Mouse (Mus musculus) mature B cell (primary cell): ENCODE data around the gene Srgn.
"Not testable (repeated sequence)": the region's sequence is repeated elsewhere in the genome, so short reads cannot be mapped to it uniquely, and the experiment has no call there.

Experiments used
- in situ Hi-C: fragments of 300-500 bp; cut with MboI; formaldehyde crosslinking; loops from 2 replicates; pipeline ENCODE4 v1.14.3; 2019

Srgn gene

DNA sequence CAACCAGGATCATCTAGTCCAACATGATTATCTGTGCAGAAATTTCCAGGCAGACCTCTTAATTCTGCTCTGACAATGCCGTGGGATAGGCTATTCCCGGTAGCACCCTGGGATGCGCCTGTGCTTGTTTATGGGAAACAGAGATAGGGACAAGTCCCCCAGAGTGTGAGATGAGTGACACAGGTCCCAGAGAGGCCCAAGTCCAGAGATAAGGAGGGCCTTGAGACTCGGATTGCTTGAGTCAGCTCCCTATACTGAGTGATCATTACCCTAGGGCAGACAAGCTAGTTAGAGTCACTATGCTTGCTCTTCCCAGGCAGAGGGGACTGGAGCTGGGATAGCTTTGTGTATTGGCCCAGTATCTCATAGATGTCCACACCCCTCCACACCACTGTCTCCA, 5.5 kb downstream of the Srgn start:
- in situ Hi-C loops, result no loop called here

DNA sequence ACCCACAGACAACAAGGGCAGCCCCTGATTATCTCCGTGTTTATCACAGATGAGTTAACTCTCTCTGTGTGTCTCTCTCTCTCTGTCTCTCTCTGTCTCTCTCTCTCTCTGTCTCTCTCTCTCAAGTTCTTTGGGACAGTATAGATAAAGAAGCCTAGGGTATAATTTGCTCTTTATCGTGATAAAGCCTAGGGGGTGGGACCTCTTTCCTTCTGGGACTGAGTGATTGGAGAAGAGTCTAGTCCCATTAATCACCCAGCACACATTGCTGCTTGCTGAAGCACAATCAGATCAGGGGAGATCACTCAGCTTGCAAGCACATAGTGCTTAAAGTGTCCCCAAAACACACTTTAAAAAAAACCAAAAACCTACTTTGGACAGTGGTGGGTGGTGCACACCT, 6.3 kb downstream of the Srgn start:
- in situ Hi-C loops, result no loop called here

DNA sequence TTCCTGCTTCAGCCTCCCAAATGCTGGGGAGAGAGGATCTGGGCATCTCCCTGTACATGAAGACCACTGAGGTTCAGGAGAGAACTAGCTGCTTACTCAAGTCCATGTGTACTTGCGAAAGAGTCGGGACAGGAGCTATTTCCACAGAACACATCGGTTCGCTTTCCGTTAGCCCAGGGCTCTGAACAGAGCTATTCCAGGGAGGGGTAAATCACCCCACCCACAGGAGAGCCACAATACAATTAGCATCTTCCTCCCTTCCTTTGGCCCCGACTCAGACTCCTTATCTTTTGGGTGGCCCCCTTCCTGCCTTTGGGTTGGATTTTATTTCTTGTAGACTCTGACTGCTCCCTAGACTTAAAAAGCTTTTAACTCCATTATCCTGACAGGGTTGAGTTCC, 9.7 kb downstream of the Srgn start:
- in situ Hi-C loops, result no loop called here

DNA sequence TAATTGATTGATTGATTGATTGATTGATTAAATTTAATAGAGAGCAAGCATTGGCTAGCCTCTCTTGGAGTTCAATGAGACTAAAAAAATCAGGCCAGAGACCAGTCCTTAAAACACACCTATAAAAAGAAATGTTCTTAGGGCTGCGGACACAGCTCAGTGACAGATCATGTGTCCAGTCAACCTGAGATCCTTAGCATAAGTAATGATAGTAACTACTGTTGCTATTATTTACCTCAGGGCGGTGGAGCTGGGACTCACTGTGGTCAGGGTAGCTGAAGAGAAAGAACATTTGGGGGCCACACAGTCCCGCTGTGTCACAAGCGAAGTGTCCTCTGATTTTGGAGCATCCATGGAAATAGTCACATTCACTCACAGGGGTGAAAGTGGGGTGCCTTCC, 14.4 kb downstream of the Srgn start:
- in situ Hi-C loops, result no loop called here

DNA sequence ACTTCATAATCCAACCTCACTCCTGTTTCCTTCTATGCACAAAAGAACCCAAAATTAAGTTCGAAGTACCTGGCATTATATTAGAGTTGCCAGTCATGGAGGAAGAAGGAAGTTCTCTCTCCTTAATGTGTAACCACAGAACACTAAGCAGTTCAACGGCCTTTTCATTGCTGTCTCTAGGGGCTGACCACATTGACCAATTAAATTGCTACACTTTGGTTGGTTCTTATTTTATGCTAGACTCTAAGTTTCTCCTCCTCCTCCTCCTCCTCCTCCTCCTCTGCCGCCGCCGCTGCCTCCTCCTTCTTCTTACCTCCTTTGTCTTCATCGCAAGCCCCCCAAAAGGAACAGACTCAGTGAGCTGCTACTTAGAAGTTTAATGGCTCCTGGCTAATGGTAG, 15.7 kb downstream of the Srgn start:
- in situ Hi-C loops, result no loop called here

DNA sequence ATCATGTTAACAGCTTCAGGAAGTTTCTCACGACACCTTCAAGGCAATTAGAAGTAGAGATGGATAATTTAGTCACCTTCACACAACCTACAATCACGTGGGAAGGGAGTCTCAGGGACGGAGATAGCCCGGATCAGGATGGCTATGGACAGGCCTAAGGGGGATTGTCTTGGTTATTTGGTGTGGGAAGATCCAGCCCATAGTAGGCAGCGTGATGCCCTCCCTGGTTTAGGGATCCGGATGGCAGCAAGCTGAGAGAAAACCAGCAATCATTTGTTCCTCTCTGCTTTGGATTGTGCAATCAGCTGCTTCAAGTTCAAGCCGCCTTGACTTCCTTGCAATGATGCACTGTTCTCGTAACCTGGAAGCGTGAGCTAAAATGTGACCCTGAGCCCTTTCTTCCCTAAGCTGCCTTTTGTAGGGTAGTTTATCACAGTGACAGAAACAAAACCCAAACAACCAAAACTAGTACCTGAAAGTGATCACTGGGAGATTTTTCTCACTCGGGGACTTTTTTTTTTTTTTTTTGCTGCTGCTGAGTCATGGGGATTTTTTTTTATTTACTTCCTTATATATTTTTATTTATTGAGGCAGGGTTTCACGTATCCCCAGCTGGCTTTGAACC, 18.1 kb downstream of the Srgn start:
- in situ Hi-C loops, result loop anchor here (5.0 kb wide), 1 partner anchor 33 kb away; no protein-coding TSS in a partner anchor

DNA sequence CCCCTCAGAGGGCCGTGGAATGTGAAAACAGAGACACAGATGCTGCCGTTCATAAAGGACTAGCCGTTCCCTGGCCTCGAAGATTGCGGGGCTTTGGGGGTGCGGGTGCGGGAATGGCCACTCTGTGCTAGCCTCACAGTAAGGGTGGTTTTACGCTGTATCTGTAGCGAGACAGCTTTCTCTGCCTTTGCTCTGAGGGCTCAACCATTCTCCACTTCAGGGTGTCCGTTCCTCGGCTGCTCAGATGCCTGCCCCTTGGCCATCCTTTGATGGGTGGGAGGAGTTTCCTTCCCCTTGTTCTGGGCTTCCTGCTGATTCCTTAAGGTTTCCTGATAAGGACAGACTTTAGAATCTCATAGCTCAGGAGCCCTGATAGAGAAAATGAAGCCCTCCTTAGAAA, 18.8 kb downstream of the Srgn start:
- in situ Hi-C loops, result loop anchor here (5.0 kb wide), 1 partner anchor 34 kb away; no protein-coding TSS in a partner anchor

DNA sequence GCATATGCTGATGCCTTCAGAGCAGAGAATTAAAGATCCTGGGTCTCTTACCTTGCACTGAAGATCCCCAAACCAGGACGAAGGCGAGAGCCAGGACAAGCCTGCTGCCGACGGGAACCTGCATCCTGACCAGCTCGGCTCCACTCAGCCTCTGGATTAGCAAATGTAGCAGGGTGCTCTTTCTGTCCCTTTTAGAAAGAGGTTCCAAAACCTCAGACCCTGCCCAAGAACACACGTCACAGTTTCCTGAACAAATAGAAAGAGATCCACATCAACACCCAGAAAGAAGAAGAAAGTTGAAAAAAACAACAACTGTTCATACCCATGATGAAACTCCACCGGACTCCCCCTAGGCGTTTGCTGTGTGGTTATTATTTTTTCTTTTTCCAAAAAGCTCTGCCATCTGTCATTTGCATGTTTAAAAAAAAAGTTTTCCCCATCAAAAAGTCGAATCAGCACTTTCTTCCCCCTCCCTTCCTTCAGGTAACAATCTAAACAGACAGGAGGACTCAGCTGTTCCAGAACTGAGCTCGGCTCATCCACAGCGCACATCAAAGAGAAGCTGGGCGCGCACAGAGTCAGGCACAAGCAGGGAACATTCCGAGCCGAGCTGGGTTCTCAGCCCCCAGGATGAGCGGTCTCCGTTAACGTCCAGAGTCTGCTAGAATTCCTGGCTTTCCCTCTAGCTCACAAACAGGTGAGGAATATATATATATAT, 19.5 kb downstream of the Srgn start:
- in situ Hi-C loops, result loop anchor here (5.0 kb wide), 1 partner anchor 35 kb away; no protein-coding TSS in a partner anchor

DNA sequence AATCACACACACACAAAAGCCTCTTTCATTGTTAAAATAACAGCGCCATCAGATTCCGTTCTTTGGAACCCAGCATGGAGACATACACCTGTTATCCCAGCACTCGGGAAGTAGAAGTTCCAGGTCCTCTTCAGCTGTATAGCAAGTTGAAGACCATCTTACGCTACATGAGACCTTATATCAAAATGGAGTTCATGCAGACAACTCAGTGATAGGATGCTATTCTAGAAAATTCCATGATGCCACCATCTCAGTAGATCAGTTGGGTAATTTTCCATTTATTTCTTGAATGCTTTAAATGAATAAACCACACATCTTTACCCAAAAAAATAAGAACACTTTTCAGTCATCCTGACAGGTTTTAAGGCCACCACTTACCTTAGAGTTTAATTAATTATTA, 20.2 kb downstream of the Srgn start:
- in situ Hi-C loops, result loop anchor here (5.0 kb wide), 1 partner anchor 35 kb away; no protein-coding TSS in a partner anchor

DNA sequence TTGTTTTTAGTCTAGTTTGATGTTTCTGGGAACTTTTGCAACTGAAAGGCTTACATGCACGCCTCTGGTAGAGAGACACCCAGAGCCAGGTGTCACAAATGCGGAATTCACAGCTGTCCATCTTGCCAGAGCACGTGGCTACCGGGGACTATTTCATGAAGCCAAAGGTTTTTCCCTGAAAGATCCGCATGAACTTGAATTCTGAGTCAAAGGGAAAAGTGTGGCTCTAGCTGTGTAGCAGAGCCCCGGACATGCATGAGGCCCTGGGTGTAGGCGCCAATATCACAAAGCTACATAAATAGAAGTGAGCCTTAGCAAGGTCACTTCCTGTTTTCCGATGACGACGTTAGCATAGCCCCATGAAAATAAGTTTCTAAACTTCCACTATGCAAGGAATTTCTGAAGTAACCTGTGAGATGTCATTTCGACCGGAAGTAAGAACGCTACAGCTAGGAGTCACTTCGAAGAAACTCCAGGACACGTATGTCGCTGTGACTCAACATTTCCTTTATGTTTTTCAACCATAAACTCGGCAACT, 21.2 kb downstream of the Srgn start:
- in situ Hi-C loops, result loop anchor here (5.0 kb wide), 1 partner anchor 36 kb away; no protein-coding TSS in a partner anchor

DNA sequence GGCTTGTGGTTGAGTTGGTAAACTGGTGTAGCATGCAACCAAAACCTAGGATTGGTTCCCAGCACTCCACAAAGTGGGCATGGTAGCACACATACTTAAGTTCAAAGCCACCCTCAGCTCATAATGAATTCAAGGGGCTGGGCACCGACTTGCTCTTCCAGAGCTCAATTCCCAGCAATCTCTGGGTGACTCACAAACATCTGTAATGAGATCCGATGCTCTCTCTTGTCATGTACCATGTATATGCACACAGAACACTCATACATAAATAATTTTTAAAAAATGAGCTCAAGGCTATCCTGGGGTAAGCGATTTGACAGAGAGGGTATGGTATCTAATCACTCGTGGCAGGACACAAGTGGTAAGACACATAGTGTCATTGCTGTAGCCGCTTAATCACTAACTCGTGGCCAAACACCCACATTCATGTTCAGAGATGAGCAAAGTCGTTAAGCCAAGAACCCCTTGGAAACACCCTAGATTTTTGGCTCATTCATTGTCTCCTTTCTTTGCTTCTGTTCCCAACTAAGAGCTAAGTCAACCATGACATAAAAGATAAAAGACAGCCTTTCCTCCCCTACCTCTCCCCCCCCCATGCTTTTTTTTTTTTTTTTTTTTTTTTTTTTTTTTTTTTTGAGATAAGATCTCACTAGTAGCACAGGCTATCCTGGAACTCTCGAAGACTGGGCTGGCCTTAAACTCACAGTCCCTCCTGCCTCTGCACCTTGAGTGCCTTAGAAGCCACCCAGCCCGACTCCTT, 21.8 kb downstream of the Srgn start:
- in situ Hi-C loops, result loop anchor here (5.0 kb wide), 1 partner anchor 37 kb away; no protein-coding TSS in a partner anchor

DNA sequence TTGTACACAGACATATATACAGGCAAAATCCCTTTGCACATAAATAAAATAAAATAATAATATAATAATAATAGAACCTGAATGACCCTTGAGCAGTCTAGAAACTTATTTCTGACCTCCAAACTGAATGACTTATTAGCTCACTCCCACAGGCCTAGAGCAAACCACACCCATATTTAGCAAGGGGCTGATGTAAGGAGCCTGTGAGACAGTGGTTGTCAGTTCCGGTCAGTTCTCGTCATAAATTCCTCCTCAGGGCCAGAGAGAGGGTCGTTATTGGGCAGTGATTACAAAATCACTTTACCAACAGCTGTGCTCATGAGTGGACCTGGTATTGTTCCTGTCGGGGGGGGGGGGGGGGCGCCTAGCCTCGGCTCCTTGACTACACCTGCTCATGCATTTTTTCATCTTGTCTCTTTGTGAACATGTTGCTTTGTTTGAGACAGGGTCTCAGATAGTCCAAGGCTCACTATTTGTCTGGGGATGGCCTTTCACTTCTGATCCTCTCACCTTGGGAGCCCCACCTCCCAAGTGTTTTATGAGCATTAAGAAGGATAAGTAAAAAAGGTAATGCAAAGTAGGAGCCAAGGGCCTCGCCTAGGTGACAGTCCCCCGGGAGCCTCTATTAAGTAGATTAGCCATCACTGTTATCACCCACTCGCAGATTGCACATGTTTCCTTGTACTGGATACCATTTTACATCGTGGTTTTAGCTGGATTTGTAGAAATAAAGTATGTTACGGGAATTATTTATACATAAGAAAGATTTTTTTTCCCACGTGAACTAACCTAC, 23.2 kb downstream of the Srgn start:
- in situ Hi-C loops, result no loop called here

DNA sequence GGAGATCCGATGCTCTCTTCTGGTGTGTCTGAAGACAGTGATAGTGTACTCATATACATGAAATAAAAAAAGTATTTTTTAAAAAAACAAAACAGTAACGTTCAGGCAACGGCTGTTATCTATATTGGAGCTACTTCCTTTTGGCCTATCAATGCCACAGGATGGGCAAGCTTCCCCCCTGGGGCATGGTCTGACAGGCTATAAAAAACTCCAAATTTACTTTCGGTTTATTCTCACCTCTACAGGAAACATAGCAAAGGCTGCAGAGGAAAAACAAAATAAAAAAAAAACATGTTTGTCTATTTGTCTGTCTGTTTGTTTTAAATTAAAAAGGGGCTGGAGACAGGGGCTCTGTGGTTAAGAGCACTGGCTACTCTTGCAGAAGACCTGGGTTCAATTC, 23.9 kb downstream of the Srgn start:
- in situ Hi-C loops, result no loop called here

DNA sequence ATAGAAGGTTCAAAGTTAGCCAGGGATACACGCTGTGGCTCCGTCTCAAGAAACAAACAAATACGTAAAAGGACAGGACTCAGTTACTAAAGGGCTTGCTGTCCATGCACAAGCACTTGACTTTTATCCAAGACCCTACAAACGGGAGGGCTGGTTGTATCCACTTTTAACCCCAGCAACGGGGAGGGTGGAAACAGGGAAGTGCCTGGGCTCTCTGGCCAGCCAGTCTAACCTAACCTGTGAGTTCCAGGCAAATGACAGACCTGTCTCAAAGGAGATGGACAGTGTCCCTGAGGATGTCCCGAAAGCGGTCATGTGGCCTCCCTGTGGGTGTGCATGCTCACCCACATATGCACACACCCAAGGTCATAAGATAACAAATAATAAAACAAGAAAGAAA, 25.3 kb downstream of the Srgn start:
- in situ Hi-C loops, result no loop called here

DNA sequence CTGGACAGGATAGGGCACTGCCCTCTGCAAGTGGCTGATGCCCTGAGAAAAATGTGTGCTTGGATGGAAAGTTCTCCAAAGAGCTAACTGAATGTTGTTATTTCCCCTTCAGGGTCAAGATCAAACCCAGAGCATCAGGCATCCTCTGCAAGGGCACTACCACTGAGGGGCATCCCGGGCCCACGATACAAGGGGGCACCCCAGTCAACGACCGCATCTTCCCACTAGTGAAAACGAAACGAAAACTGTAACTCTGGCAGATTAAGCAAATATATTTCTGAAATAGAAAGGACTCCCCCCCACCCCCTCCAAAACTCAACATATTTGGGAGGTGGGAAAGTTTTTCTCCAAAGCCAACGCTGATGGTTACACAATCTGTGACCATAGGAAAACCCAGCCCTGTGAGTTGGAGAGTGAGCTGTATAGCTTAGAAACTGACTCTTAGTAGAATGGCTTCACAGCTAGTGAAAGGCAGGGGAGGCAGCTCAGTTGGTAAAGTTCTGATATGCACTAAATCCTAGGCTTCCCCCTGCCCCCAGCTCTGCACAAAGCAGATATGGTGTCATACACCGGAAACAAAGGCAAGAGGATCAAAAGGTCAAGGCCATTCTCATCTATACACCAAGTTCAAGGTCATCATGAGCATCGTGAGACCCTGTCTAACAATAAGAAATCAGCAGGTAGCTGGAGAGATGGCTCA, 26.2 kb downstream of the Srgn start:
- in situ Hi-C loops, result no loop called here

DNA sequence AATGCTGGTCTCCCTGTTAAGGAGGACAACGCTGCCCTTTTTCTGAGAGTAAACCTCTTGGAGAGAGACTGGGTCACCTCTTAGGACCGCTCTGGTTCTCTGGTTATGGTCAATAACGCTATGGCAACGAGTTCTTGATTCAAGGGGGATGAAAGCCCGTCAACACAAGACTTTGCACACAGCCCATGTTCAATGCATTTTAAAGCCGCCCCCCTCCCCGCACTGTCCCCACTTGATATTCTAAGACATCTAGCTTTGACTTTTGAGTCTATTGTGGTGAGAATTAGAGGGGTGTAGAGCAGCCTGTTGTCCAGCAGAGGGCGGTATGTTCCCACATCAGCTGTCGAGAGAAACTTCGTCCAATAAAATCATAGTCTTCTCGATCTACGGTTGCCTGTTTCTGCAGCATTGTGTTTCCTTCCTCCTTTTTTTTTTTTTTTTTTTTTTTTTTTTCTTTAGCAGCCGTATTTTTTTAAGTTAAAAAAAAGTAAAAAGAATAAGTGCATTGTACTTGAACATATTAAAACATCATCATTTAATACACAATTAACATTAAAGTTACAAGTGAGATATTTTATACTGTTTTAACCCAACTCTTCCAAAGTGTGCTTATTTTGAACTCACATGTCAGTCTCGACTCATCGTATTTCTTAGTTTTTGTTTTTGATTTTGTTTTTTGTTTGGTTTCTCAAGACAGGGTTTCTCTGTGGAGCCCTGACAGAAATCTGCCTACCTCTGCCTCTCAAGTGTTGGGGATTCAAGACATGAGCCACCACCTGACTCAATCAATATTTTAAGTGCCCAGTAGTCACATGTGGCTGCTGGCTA, 26.9 kb downstream of the Srgn start:
- in situ Hi-C loops, result no loop called here

DNA sequence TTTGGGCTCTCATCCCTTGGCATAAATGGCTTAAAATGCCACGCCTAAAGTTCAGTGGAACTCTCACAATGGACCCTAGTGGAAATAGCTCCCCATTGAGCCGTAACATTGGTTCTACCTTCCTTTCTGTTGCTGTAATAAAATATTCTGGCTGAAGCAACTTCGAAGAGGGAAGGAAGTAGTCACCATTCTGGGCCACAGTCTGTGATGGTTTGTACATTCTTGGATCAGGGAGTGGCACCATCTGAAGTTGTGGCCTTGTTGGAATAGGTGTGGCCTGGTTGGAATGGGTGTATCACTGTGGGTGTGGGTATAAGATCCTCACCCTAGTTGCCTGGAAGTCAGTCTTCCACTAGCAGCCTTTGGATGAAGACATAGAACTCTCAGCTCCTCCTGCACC, 35.6 kb downstream of the Srgn start:
- in situ Hi-C loops, result not testable (repeated sequence)

DNA sequence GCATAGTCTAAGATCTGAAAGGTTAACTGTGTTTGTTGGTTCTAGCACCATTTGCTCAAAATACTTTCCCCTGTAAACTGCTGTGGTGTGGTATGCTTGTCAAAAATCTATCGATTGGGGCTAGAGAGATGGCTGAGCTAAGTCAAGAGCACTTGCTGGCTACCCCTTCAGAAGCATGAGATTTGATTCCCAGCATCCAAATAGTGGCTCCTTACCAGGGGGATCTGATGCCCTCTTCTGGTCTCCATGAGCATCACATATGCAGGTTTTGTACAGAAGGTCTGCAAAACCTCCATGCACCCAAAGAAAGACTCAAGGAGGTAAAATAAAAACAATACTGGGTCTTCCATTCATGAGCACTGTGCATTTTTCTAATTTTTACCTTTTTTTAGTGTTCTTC, 39.0 kb downstream of the Srgn start:
- in situ Hi-C loops, result no loop called here

DNA sequence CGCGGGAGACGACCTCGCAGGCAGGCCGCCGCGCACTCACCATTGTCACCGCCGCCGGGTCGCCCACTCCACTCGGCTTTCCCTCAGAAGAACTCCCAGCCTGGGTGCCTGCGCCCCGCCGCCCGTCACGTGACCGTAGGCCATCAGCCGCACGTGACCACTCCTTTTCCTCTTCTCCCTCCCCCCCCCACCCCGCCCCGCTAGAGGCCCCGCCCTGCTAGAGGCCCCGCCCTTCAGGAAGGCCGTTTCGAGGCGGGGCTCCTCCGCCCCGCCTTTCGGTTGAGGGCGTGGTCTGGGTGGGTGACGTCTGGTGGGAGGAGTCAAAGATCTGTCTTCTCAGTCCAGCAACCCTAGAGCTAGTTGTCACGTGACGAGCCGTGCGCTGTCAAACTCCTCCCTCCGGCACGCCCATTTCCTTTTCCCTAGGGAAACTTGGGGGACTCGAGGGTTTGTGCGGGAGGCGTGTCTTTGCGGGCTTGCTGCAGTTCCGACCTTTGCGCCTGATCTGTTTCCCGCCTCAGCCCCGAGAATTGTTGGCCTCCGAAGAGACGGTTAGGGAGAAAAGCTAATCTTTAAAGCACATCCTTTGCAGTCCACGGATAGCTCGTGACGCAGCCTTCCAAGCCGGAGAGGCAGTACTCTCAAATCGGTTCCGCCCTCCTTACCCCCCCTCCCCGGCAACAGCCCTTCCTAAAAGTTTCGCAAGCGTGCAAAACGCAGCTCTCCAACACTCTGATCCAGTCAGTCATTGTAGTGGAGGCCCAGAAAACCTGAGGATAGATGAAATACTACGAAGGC, 40.4 kb downstream of the Srgn start, which contains the start of gene Vps26a:
TSS of gene Vps26a (minus strand) at position 188 of the 798 bp plus-strand sequence.
- in situ Hi-C loops, result no loop called here
